Mouse (Mus musculus): ENCODE results near the gene Etv5.

- TF ChIP-seq CTCF (IDR thresholded peaks at IDR 0.05; ENCODE audit: borderline replicate concordance, extremely low read depth, insufficient read depth, insufficient read length) (no peak), POLR2A (IDR thresholded peaks at IDR 0.05; ENCODE audit: borderline replicate concordance, extremely low read depth, insufficient read depth, insufficient read length, poor library complexity, severe bottlenecking) (no peak)
Observed at GRCm38 (mm10) chr16:22417931-22418330, 21.6 kb downstream of the Etv5 start.
